Mouse (Mus musculus): Measurements from ENCODE around the gene Zfp654.

GRCm38 (mm10) chr16:64868613-64869012 is 17.2 kb upstream of the Zfp654 start:
- no peak for TF ChIP-seq CTCF (IDR thresholded peaks at IDR 0.05; ENCODE audit: borderline replicate concordance, control insufficient read depth, extremely low read depth, insufficient read depth, low read length, poor library complexity)
- TF ChIP-seq POLR2A (IDR thresholded peaks at IDR 0.05; ENCODE audit: control insufficient read depth, extremely low read depth, insufficient read depth, low read length, poor library complexity) = no peak
